Mouse (Mus musculus) kidney, postnatal 0 days (tissue): ENCODE measurements around the gene Hfe2. TPM values are rescaled to one million over a fixed set of nuclear protein-coding genes. Genes with fewer than 3 reads are reported as not detected.

Source experiments
- ATAC-seq: fragments of 200-750 bp; cut with Nextera tagmentation; replicated peaks from 2 replicates; pipeline ENCODE4 v1.8.0; 2017; ENCODE audit warnings: low read depth, moderate number of reproducible peaks, moderate TSS enrichment, moderate library complexity; ENCODE audit not compliant: low FRiP score
- DNase-seq: peaks from one replicate; pipeline ENCODE4 v3.0.0-alpha.2; 2016; ENCODE audit warnings: low spot score
- H3K27ac ChIP-seq: fragments of 300-500 bp; sonication (generic); 2 replicates; pipeline ENCODE4 v1.5.1; 2014; ENCODE audit warnings: mild to moderate bottlenecking
- H3K27me3 ChIP-seq: fragments of 300-500 bp; sonication (generic); 2 replicates; pipeline ENCODE4 v1.6.1; 2014; ENCODE audit warnings: low read length, mixed read lengths; ENCODE audit not compliant: insufficient read depth
- H3K36me3 ChIP-seq: fragments of 300-500 bp; sonication (generic); 2 replicates; pipeline ENCODE4 v1.6.1; 2014; ENCODE audit warnings: low read length, mixed read lengths; ENCODE audit not compliant: insufficient read depth
- H3K4me1 ChIP-seq: fragments of 300-500 bp; sonication (generic); replicated peaks from 2 replicates; pipeline ENCODE4 v1.6.1; 2014; ENCODE audit warnings: antibody characterized with exemption, low read length, mixed read lengths; ENCODE audit not compliant: insufficient read depth
- H3K4me2 ChIP-seq: fragments of 300-500 bp; sonication (generic); 2 replicates; pipeline ENCODE4 v1.6.1; 2014; ENCODE audit warnings: mild to moderate bottlenecking, low read length, moderate library complexity, mixed read lengths
- H3K4me3 ChIP-seq: fragments of 300-500 bp; sonication (generic); replicated peaks from 2 replicates; pipeline ENCODE4 v1.5.1; 2014; ENCODE audit warnings: low read depth, low read length
- H3K9ac ChIP-seq: fragments of 300-500 bp; sonication (generic); 2 replicates; pipeline ENCODE4 v1.6.1; 2014; ENCODE audit warnings: low read depth, low read length
- H3K9me3 ChIP-seq: fragments of 300-500 bp; sonication (generic); replicated peaks from 2 replicates; pipeline ENCODE4 v1.6.1; 2016; ENCODE audit warnings: low read length, inconsistent platforms, mixed read lengths
- CTCF ChIP-seq: IDR thresholded peaks from 2 replicates; pipeline ENCODE4 v1.5.1; 2016; ENCODE audit warnings: antibody characterized with exemption, low read depth, mild to moderate bottlenecking, moderate library complexity
- WGBS: fragments of 180-500 bp; shearing (Covaris S2); extraction: QIAGEN DNeasy Blood & Tissue Kit; methylation state at CpG from one replicate; pipeline ENCODE4 v1.1.7; 2014; 5-methylcytosine and 5-hydroxymethylcytosine counted together
- polyA plus RNA-seq: library from polyadenylated mRNA; unstranded; fragments of >200 nt; fragmentation: Nextera tagmentation; extraction: Ambion mirVana; gene quantifications from 2 replicates; pipeline ENCODE4 v1.2.1, GENCODE M21; 2015

Hfe2 gene
- polyA plus RNA-seq, 1 experiment from 2014 or later, result 0.07 TPM

DNA sequence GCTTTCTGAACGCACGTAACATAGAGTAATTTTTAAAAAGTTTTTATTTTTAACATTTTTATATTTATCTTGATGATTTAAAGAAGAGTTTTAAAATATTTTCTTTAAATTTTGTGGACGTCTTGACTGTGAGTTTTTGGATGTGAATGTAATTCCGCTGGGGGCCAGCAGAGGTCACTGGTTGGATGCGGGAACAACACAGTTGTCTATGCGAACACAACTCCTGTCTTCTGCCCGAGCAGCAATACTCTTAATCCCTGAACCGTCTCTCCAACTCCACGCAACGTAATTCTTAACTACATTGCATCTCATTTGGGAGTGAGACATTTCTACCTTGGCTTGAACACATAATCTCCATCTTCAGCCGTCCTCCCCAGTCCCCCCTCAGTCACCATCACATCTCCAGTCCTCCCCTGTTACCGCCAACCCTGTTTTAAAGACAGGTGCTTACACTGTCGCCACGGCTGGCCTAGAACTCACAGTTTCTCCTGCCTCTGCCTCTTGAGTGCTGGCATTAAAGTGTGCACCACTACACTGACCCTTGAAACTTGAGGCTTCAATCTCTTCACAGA, 22.5 kb downstream of the Hfe2 start:
- WGBS, result 8% methylated on average over 14 of the region's 14 CpGs
- H3K27ac ChIP-seq, result no peak overlapping the region
- peak; percentile 86 for DNase-seq
- H3K27me3 ChIP-seq, result no peaks in the 10 kb centered on the region; the same call in 1 of the 2 replicates
- H3K9ac ChIP-seq, result no peak overlapping the region
- peak; percentile 88 for TF ChIP-seq CTCF
- ATAC-seq, result no peak
- H3K36me3 ChIP-seq, result no peaks in the 10 kb centered on the region
- peaks cover 5% of the 10 kb centered on the region; the same call in 1 of the 2 replicates for H3K4me1 ChIP-seq
- no peak overlapping the region for H3K4me3 ChIP-seq
- H3K9me3 ChIP-seq, result no peaks in the 10 kb centered on the region
- no peak overlapping the region for H3K4me2 ChIP-seq

DNA sequence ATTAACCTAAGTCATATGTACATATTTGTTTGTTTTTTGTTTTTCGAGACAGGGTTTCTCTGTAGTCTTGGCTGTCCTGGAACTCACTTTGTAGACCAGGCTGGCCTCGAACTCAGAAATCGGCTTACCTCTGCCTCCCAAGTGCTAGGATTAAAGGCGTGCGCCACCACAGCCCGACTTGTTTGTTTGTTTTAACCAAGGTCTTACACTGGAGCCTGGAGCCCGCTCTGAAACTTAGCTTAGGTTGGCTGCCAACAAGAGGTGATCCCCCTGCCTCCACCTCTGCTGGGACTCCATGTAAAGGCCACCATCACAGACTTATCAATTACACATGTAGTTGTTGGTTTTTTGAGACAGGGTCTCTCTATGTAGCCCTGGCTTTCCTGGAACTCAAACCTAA, 23.9 kb downstream of the Hfe2 start:
- H3K4me3 ChIP-seq, result no peak overlapping the region
- no peak overlapping the region for H3K27ac ChIP-seq
- H3K4me2 ChIP-seq, result no peak overlapping the region
- 76% methylated on average over 7 of the region's 7 CpGs for WGBS
- H3K36me3 ChIP-seq, result no peaks in the 10 kb centered on the region
- DNase-seq (no peak), ATAC-seq (no peak)
- no peak overlapping the region for H3K9ac ChIP-seq
- peaks cover 5% of the 10 kb centered on the region; the same call in 1 of the 2 replicates for H3K4me1 ChIP-seq
- H3K9me3 ChIP-seq, result no peaks in the 10 kb centered on the region
- H3K27me3 ChIP-seq, result no peaks in the 10 kb centered on the region; the same call in 1 of the 2 replicates
- no peak for TF ChIP-seq CTCF

DNA sequence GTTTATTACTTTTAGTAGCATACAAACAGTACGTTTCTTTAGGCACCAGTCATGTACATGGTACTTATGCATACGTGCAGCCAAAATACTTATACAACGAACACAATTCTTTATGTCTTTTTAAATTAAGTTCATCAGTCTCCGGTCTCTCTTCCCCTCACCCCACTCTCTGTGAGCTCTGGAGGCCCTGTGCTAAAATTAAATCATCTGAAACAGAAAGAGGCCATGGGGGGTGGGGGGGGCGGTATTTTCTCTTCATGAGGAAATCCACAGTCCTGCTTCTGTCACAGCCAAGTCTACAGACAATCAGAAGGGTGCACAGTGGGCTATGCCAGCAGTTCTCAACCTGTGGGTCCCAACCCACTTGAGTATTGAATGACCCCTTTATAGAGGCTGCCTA, 24.4 kb downstream of the Hfe2 start:
- Histone ChIP-seq H3K4me1 (peaks cover 5% of the 10 kb centered on the region; the same call in 1 of the 2 replicates), H3K9me3 (no peaks in the 10 kb centered on the region), H3K4me3 (no peak overlapping the region), H3K36me3 (no peaks in the 10 kb centered on the region), H3K27me3 (no peaks in the 10 kb centered on the region), H3K9ac (no peak overlapping the region), H3K27ac (no peak overlapping the region), H3K4me2 (no peak overlapping the region)
- ATAC-seq (no peak), DNase-seq (no peak)
- WGBS, result 86% methylated on average over 5 of the region's 5 CpGs
- no peak for TF ChIP-seq CTCF

- no peak for ATAC-seq
- peak overlapping the region; percentile 57 for H3K27ac ChIP-seq
- H3K9me3 ChIP-seq, result no peaks in the 10 kb centered on the region
- whole genome bisulfite sequencing, result 6% methylated on average over 8 of the region's 8 CpGs
- H3K4me3 ChIP-seq, result no peak overlapping the region
- H3K27me3 ChIP-seq, result no peaks in the 10 kb centered on the region
- peak; percentile 91 for DNase-seq
- no peaks in the 10 kb centered on the region for H3K36me3 ChIP-seq
- peaks cover 12% of the 10 kb centered on the region; the same call in 1 of the 2 replicates for H3K4me1 ChIP-seq
- TF ChIP-seq CTCF, result peak; percentile 85
- H3K4me2 ChIP-seq, result no peak overlapping the region
- H3K9ac ChIP-seq, result no peak overlapping the region
Observed at GRCm38 (mm10) chr3:96551203-96551602, 26.2 kb downstream of the Hfe2 start.

GRCm38 (mm10) chr3:96551890-96552289, 26.9 kb downstream of the Hfe2 start:
- Histone ChIP-seq H3K4me2 (no peak overlapping the region), H3K36me3 (no peaks in the 10 kb centered on the region), H3K9ac (0 out of 2 replicates have a peak overlapping the region, but pooled peaks have one; percentile 18), H3K9me3 (no peaks in the 10 kb centered on the region), H3K4me1 (peaks cover 12% of the 10 kb centered on the region; the same call in 1 of the 2 replicates), H3K27me3 (no peaks in the 10 kb centered on the region), H3K4me3 (no peak overlapping the region), H3K27ac (0 out of 2 replicates have a peak overlapping the region, but pooled peaks have one; percentile 13)
- ATAC-seq (no peak), DNase-seq (no peak)
- 59% methylated on average over 7 of the region's 7 CpGs for WGBS
- TF ChIP-seq CTCF, result no peak

DNA sequence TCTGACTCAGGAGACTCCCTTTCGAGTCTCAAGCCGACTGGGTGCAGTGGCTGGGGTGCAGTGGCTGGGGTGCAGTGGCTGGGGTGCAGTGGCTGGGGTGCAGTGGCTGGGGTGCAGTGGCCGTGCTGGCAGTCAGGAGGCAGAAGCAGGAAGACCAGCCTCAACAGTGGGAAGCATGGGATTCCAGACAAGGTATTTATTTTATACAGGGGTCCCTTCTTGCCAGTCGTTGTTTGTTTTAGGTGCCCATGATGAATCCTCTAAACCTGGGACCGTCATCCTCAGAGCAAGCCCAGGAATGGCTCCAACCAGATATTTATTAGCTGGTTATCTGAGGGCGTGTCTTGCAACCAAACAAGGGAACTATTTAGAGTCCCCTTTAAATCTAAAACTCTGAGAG, 28.6 kb downstream of the Hfe2 start:
- ATAC-seq (no peak), DNase-seq (no peak)
- Histone ChIP-seq H3K36me3 (no peaks in the 10 kb centered on the region), H3K4me1 (peaks cover 12% of the 10 kb centered on the region; the same call in 1 of the 2 replicates), H3K4me2 (no peak overlapping the region), H3K4me3 (no peak overlapping the region), H3K9me3 (no peaks in the 10 kb centered on the region), H3K27ac (no peak overlapping the region), H3K27me3 (no peaks in the 10 kb centered on the region), H3K9ac (no peak overlapping the region)
- no peak for TF ChIP-seq CTCF
- 80% methylated on average over 6 of the region's 6 CpGs for WGBS

DNA sequence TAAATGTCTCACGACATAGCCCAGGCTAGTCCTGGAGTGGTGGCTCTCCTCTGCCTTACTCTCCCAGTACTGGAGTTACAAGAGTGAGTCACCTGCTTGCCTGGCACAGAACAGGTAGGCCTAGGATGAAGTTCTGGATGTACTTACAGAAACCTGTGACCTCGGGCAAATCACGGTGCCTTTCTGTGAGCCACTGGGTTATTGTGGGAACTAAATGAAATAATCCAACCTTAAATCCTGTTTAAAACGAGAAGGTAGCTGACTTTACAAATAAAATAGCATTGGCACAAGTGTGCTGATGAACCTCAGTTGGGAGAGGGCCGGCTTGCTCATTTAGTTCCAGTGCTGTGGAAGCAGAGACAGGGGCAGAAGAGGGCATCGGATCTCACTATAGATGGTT, 29.3 kb downstream of the Hfe2 start:
- DNase-seq (no peak), ATAC-seq (no peak)
- no peaks in the 10 kb centered on the region for H3K36me3 ChIP-seq
- TF ChIP-seq CTCF, result no peak
- H3K9ac ChIP-seq, result no peak overlapping the region
- no peaks in the 10 kb centered on the region for H3K27me3 ChIP-seq
- no peaks in the 10 kb centered on the region for H3K9me3 ChIP-seq
- 83% methylated on average over 6 of the region's 6 CpGs for WGBS
- no peak overlapping the region for H3K4me3 ChIP-seq
- peaks cover 12% of the 10 kb centered on the region; the same call in 1 of the 2 replicates for H3K4me1 ChIP-seq
- no peak overlapping the region for H3K27ac ChIP-seq
- H3K4me2 ChIP-seq, result no peak overlapping the region
